Mouse (Mus musculus) bone marrow, adult 2 months (tissue): Measurements from ENCODE around the gene Ap3m1. TPM values are rescaled to one million over a fixed set of nuclear protein-coding genes. Genes with fewer than 3 reads are reported as not detected.

Experiments used
- H3K27ac ChIP-seq: fragments of 200-500 bp; 2 replicates; pipeline ENCODE4 v1.5.1; 2012; ENCODE audit warnings: low read depth, mild to moderate bottlenecking, control low read depth, inconsistent platforms, low read length; ENCODE audit not compliant: control insufficient read depth, poor library complexity, insufficient read depth
- H3K4me1 ChIP-seq: fragments of 200-500 bp; 2 replicates; pipeline ENCODE4 v1.6.1; 2011; ENCODE audit warnings: low read length; ENCODE audit not compliant: control insufficient read depth, insufficient read depth
- H3K4me3 ChIP-seq: fragments of 200-500 bp; replicated peaks from 2 replicates; pipeline ENCODE3; 2011; ENCODE audit warnings: mild to moderate bottlenecking, low read depth, low read length, control low read depth; ENCODE audit not compliant: control insufficient read depth
- CTCF ChIP-seq: fragments of 200-500 bp; IDR thresholded peaks from 2 replicates; pipeline ENCODE4 v1.5.1; 2011; ENCODE audit warnings: low read length, control low read depth; ENCODE audit not compliant: control insufficient read depth, insufficient read depth
- POLR2A ChIP-seq: fragments of 200-500 bp; IDR thresholded peaks from 2 replicates; pipeline ENCODE4 v1.6.1; 2011; ENCODE audit warnings: low read depth, mild to moderate bottlenecking, control low read depth, low read length, borderline replicate concordance; ENCODE audit not compliant: control insufficient read depth
- WGBS: fragments of 180-500 bp; shearing (Covaris S2); methylation state at CpG from one replicate; pipeline ENCODE4 v1.1.7; 2018; 5-methylcytosine and 5-hydroxymethylcytosine counted together
- polyA plus RNA-seq: library from polyadenylated mRNA; stranded (reverse); fragments of >200 nt; gene quantifications from 2 replicates; pipeline ENCODE4 v1.2.4, GENCODE M21; 2011; ENCODE audit warnings: low replicate concordance; ENCODE audit not compliant: missing spikeins, insufficient read depth, insufficient read length

Ap3m1 gene
- polyA plus RNA-seq, 1 experiment, result 17.3 TPM

- Histone ChIP-seq H3K4me3 (no peak overlapping the region), H3K27ac (no peak overlapping the region), H3K4me1 (no peaks in the 10 kb centered on the region; the same call in 1 of the 2 replicates)
- WGBS, result 79% methylated on average over 3 of the region's 3 CpGs
- no peak for TF ChIP-seq CTCF
- TF ChIP-seq POLR2A, result no peak
Observed at GRCm38 (mm10) chr14:21034791-21035190, 17.5 kb downstream of the Ap3m1 start.

- Histone ChIP-seq H3K27ac (no peak overlapping the region), H3K4me1 (no peaks in the 10 kb centered on the region; the same call in 1 of the 2 replicates), H3K4me3 (no peak overlapping the region)
- TF ChIP-seq CTCF (no peak), POLR2A (no peak)
- WGBS, result 82% methylated on average over 4 of the region's 4 CpGs
Observed at GRCm38 (mm10) chr14:21034271-21034670, 18.0 kb downstream of the Ap3m1 start.

- no peak for TF ChIP-seq POLR2A
- no peak for TF ChIP-seq CTCF
- Histone ChIP-seq H3K27ac (peak overlapping the region; percentile 39; the same call in 1 of the 2 replicates), H3K4me3 (no peak overlapping the region), H3K4me1 (no peaks in the 10 kb centered on the region; the same call in 1 of the 2 replicates)
- 65% methylated on average over 6 of the region's 6 CpGs for WGBS
Observed at GRCm38 (mm10) chr14:21031783-21032511, 20.4 kb downstream of the Ap3m1 start.

GRCm38 (mm10) chr14:21029025-21029659, 23.2 kb downstream of the Ap3m1 start:
- TF ChIP-seq CTCF, result no peak
- TF ChIP-seq POLR2A, result no peak
- Histone ChIP-seq H3K4me3 (no peak overlapping the region), H3K4me1 (no peaks in the 10 kb centered on the region; the same call in 1 of the 2 replicates), H3K27ac (no peak overlapping the region)
- WGBS, result 83% methylated on average over 11 of the region's 11 CpGs

GRCm38 (mm10) chr14:21027542-21027941, 24.8 kb downstream of the Ap3m1 start:
- Histone ChIP-seq H3K4me1 (no peaks in the 10 kb centered on the region; the same call in 1 of the 2 replicates), H3K27ac (no peak overlapping the region), H3K4me3 (no peak overlapping the region)
- no peak for TF ChIP-seq POLR2A
- TF ChIP-seq CTCF, result no peak

GRCm38 (mm10) chr14:21020435-21020834, 31.9 kb downstream of the Ap3m1 start:
- TF ChIP-seq CTCF (no peak), POLR2A (no peak)
- Histone ChIP-seq H3K4me3 (no peak overlapping the region), H3K4me1 (no peaks in the 10 kb centered on the region), H3K27ac (no peak overlapping the region)
- 95% methylated on average over 8 of the region's 8 CpGs for WGBS

GRCm38 (mm10) chr14:21018977-21019376, 33.3 kb downstream of the Ap3m1 start:
- H3K27ac ChIP-seq, result no peak overlapping the region
- WGBS, result 58% methylated on average over 3 of the region's 3 CpGs

GRCm38 (mm10) chr14:21017871-21018270, 34.4 kb downstream of the Ap3m1 start:
- TF ChIP-seq POLR2A (no peak), CTCF (no peak)
- whole genome bisulfite sequencing, result 89% methylated on average over 5 of the region's 5 CpGs
- no peaks in the 10 kb centered on the region for H3K4me1 ChIP-seq
- no peak overlapping the region for H3K4me3 ChIP-seq
- no peak overlapping the region for H3K27ac ChIP-seq

More at GRCm38 (mm10) chr14:21018977-21019376, 33.3 kb downstream of the Ap3m1 start:
- TF ChIP-seq POLR2A, result no peak
- no peak for TF ChIP-seq CTCF
- no peak overlapping the region for H3K4me3 ChIP-seq
- no peaks in the 10 kb centered on the region for H3K4me1 ChIP-seq
